Mouse (Mus musculus): Measurements from ENCODE around the gene Ndufs8. TPM values are rescaled to one million over a fixed set of nuclear protein-coding genes. Genes with fewer than 3 reads are reported as not detected.
"Not testable (repeated sequence)": the region's sequence is repeated elsewhere in the genome, so short reads cannot be mapped to it uniquely, and the experiment has no call there.

The Ndufs8 gene
- 371 and 387 TPM in 2 replicates for polyA plus RNA-seq (2015; fragmentation: Nextera tagmentation; extraction: Ambion mirVana)

GRCm38 (mm10) chr19:3912337-3913204, at the start of gene Ndufs8:
Gene Ndufs8 (minus strand): TSS chr19:3912774.
- Histone ChIP-seq H3K9me3 (replicated peaks) (no peaks in the 10 kb centered on the region), H3K27me3 (no peaks in the 10 kb centered on the region), H3K27ac (peak within 1 kb of the TSS; percentile 86), H3K4me1 (replicated peaks) (peaks cover 23% of the 10 kb centered on the region), H3K9ac (peak within 1 kb of the TSS; percentile 69), H3K36me3 (peaks cover 29% of the 10 kb centered on the region), H3K4me2 (peak within 1 kb of the TSS; percentile 75), H3K4me3 (peak within 1 kb of the TSS; percentile 76)
- ATAC-seq (replicated peaks; ENCODE audit: insufficient number of reproducible peaks, insufficient read depth, low FRiP score, low read depth) = peak; percentile 96
- under 1% methylated on average over 43 of the region's 43 CpGs for WGBS

GRCm38 (mm10) chr19:3961805-3962204, 49.2 kb upstream of the Ndufs8 start:
- not testable (repeated sequence) for H3K9ac ChIP-seq; H3K27me3 ChIP-seq; ATAC-seq (replicated peaks; ENCODE audit: insufficient number of reproducible peaks, insufficient read depth, low FRiP score, low read depth); H3K4me2 ChIP-seq; H3K36me3 ChIP-seq; H3K4me3 ChIP-seq; H3K9me3 ChIP-seq (replicated peaks); H3K4me1 ChIP-seq (replicated peaks); H3K27ac ChIP-seq
- WGBS = 63% methylated on average over 6 of the region's 6 CpGs

- Histone ChIP-seq H3K4me2 (no peak overlapping the region), H3K9ac (no peak overlapping the region), H3K36me3 (no peaks in the 10 kb centered on the region), H3K4me1 (replicated peaks) (no peaks in the 10 kb centered on the region; the same call in 1 of the 2 replicates), H3K27ac (no peak overlapping the region), H3K4me3 (no peak overlapping the region), H3K27me3 (no peaks in the 10 kb centered on the region), H3K9me3 (replicated peaks) (no peaks in the 10 kb centered on the region)
- ATAC-seq (replicated peaks; ENCODE audit: insufficient number of reproducible peaks, insufficient read depth, low FRiP score, low read depth) = no peak
- 79% methylated on average over 5 of the region's 5 CpGs for WGBS
These were observed 47.6 kb upstream of the Ndufs8 start for GRCm38 (mm10) chr19:3960211-3960610.

DNA sequence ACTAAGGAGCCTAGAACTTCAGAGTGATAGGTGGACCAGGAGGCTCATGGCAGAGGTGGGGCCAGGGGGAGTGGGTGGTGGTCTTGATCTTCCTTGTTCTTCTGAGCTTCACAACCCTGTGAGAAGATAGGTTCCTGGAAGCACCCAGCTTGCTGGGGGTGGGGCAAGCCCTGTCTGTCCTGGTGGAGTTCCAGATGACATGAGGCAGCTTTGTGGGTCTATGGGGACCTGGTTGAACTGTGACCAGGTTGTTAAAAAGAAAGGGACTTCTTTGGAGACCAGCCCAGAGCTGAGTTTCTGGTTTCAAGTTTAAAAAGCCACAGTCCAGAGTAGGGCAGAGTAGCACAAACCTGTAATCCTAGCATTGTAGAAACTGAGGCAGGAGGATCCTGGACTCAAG, 46.5 kb upstream of the Ndufs8 start:
- Histone ChIP-seq H3K4me2 (no peak overlapping the region), H3K36me3 (no peaks in the 10 kb centered on the region), H3K27ac (no peak overlapping the region), H3K4me1 (replicated peaks) (no peaks in the 10 kb centered on the region; the same call in 1 of the 2 replicates), H3K9me3 (replicated peaks) (no peaks in the 10 kb centered on the region), H3K9ac (no peak overlapping the region), H3K4me3 (no peak overlapping the region), H3K27me3 (no peaks in the 10 kb centered on the region)
- no peak for ATAC-seq (replicated peaks; ENCODE audit: insufficient number of reproducible peaks, insufficient read depth, low FRiP score, low read depth)

- Histone ChIP-seq H3K4me1 (replicated peaks) (no peaks in the 10 kb centered on the region; the same call in 1 of the 2 replicates), H3K9ac (no peak within 1 kb of the TSS), H3K9me3 (replicated peaks) (no peaks in the 10 kb centered on the region), H3K4me2 (no peak within 1 kb of the TSS), H3K36me3 (no peaks in the 10 kb centered on the region), H3K27me3 (no peaks in the 10 kb centered on the region), H3K27ac (no peak within 1 kb of the TSS), H3K4me3 (no peak within 1 kb of the TSS)
- no peak for ATAC-seq (replicated peaks; ENCODE audit: insufficient number of reproducible peaks, insufficient read depth, low FRiP score, low read depth)
- WGBS = 51% methylated on average over 4 of the region's 4 CpGs
These were observed 45.9 kb upstream of the Ndufs8 start, which contains the start of gene Aldh3b3 for GRCm38 (mm10) chr19:3958470-3958869. Gene Aldh3b3 (plus strand): TSS chr19:3958645.

- 81% methylated on average over 5 of the region's 5 CpGs for WGBS
- H3K4me3 ChIP-seq; H3K27ac ChIP-seq; ATAC-seq (replicated peaks; ENCODE audit: insufficient number of reproducible peaks, insufficient read depth, low FRiP score, low read depth); H3K4me2 ChIP-seq; H3K9ac ChIP-seq; H3K4me1 ChIP-seq (replicated peaks); H3K9me3 ChIP-seq (replicated peaks); H3K36me3 ChIP-seq; H3K27me3 ChIP-seq: not testable (repeated sequence)
These were observed 44.9 kb upstream of the Ndufs8 start for GRCm38 (mm10) chr19:3957296-3958036.

- H3K9ac ChIP-seq = no peak overlapping the region
These were observed 43.2 kb upstream of the Ndufs8 start for GRCm38 (mm10) chr19:3955804-3956203.

DNA sequence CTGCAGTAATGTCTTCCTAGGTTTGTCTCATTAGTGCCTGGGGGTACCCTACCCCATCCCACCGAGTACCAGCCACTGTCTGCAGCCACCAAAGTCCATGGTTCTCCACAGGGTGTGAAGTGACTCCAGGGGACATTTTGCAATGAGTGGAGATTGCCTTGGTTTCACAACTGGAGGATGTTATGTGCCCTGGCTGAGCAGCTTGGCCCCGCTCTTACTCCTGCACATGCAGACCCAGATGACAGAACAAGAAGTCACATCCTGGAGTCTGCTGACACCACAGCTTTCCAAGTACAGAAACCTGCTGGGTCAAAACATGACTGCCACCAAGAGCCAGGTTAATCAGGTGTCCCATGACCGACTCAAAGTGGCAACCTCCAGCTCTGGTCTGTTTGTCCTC, 42.5 kb upstream of the Ndufs8 start:
- Histone ChIP-seq H3K4me1 (replicated peaks) (no peaks in the 10 kb centered on the region; the same call in 1 of the 2 replicates), H3K27ac (no peak overlapping the region), H3K9me3 (replicated peaks) (no peaks in the 10 kb centered on the region), H3K27me3 (no peaks in the 10 kb centered on the region), H3K4me2 (no peak overlapping the region), H3K9ac (no peak overlapping the region), H3K36me3 (no peaks in the 10 kb centered on the region), H3K4me3 (no peak overlapping the region)
- no peak for ATAC-seq (replicated peaks; ENCODE audit: insufficient number of reproducible peaks, insufficient read depth, low FRiP score, low read depth)
- WGBS = 78% methylated on average over 3 of the region's 3 CpGs

More at GRCm38 (mm10) chr19:3955804-3956203, 43.2 kb upstream of the Ndufs8 start:
- H3K27me3 ChIP-seq = no peaks in the 10 kb centered on the region
- no peaks in the 10 kb centered on the region for H3K9me3 ChIP-seq (replicated peaks)
- no peak for ATAC-seq (replicated peaks; ENCODE audit: insufficient number of reproducible peaks, insufficient read depth, low FRiP score, low read depth)
- H3K4me1 ChIP-seq (replicated peaks) = no peaks in the 10 kb centered on the region; the same call in 1 of the 2 replicates
- WGBS = 20% methylated on average over 4 of the region's 4 CpGs
- H3K27ac ChIP-seq = no peak overlapping the region
- H3K4me2 ChIP-seq = no peak overlapping the region
- H3K4me3 ChIP-seq = no peak overlapping the region
- no peaks in the 10 kb centered on the region for H3K36me3 ChIP-seq

- no peaks in the 10 kb centered on the region for H3K9me3 ChIP-seq (replicated peaks)
- H3K9ac ChIP-seq = no peak overlapping the region
- ATAC-seq (replicated peaks; ENCODE audit: insufficient number of reproducible peaks, insufficient read depth, low FRiP score, low read depth) = no peak
- WGBS = 29% methylated on average over 1 of the region's 1 CpGs
- 0 out of 2 replicates have a peak, but pooled peaks cover 3% of the 10 kb centered on the region for H3K27me3 ChIP-seq
- no peak overlapping the region for H3K27ac ChIP-seq
- H3K4me3 ChIP-seq = no peak overlapping the region
- H3K4me2 ChIP-seq = no peak overlapping the region
- no peaks in the 10 kb centered on the region for H3K36me3 ChIP-seq
- no peaks in the 10 kb centered on the region for H3K4me1 ChIP-seq (replicated peaks)
These were observed 39.5 kb upstream of the Ndufs8 start for GRCm38 (mm10) chr19:3952099-3952498.

- no peaks in the 10 kb centered on the region for H3K36me3 ChIP-seq
- H3K9ac ChIP-seq = no peak overlapping the region
- no peak overlapping the region for H3K4me2 ChIP-seq
- H3K27me3 ChIP-seq = 0 out of 2 replicates have a peak, but pooled peaks cover 3% of the 10 kb centered on the region
- ATAC-seq (replicated peaks; ENCODE audit: insufficient number of reproducible peaks, insufficient read depth, low FRiP score, low read depth) = no peak
- H3K27ac ChIP-seq = no peak overlapping the region
- H3K4me1 ChIP-seq (replicated peaks) = peaks cover 2% of the 10 kb centered on the region; the same call in 1 of the 2 replicates
- H3K9me3 ChIP-seq (replicated peaks) = no peaks in the 10 kb centered on the region
- H3K4me3 ChIP-seq = no peak overlapping the region
These were observed 38.9 kb upstream of the Ndufs8 start for GRCm38 (mm10) chr19:3951461-3951860.

- H3K27me3 ChIP-seq = 0 out of 2 replicates have a peak, but pooled peaks cover 3% of the 10 kb centered on the region
- peaks cover 10% of the 10 kb centered on the region for H3K4me1 ChIP-seq (replicated peaks)
- H3K4me3 ChIP-seq = no peak overlapping the region
- no peak overlapping the region for H3K9ac ChIP-seq
- no peak overlapping the region for H3K4me2 ChIP-seq
- no peak overlapping the region for H3K27ac ChIP-seq
- no peak for ATAC-seq (replicated peaks; ENCODE audit: insufficient number of reproducible peaks, insufficient read depth, low FRiP score, low read depth)
- no peaks in the 10 kb centered on the region for H3K9me3 ChIP-seq (replicated peaks)
- 77% methylated on average over 3 of the region's 3 CpGs for WGBS
- H3K36me3 ChIP-seq = no peaks in the 10 kb centered on the region
These were observed 37.8 kb upstream of the Ndufs8 start for GRCm38 (mm10) chr19:3950331-3950730.
